Mouse (Mus musculus): Measurements from ENCODE around the gene Spi1.
A peak's percentile ranks its signal among the peaks of the same experiment; 100 is the strongest.
"Not testable (repeated sequence)": the region's sequence is repeated elsewhere in the genome, so short reads cannot be mapped to it uniquely, and the experiment has no call there.

Gene Spi1

DNA sequence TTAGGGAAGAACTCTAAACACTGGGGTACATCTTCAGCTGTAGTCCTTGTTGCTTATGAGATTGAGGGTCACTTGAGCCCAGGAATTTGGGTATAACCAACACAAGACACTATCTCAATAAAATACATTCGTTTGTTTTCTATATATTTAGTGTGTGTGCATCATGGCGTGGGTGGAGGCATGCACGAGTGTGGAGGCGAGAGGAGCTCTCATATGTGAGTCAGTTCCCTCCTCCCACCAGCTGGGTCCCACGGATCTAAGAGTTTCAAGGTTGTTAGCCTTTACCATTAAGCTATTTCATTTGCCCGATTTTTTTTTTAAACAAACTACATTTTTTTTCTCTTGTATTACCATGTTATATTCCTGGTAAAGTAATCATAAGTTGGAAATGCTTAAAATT is 8.6 kb downstream of the Spi1 start:
- no peak for DNase-seq (ENCODE audit: low read depth, low spot score)

DNA sequence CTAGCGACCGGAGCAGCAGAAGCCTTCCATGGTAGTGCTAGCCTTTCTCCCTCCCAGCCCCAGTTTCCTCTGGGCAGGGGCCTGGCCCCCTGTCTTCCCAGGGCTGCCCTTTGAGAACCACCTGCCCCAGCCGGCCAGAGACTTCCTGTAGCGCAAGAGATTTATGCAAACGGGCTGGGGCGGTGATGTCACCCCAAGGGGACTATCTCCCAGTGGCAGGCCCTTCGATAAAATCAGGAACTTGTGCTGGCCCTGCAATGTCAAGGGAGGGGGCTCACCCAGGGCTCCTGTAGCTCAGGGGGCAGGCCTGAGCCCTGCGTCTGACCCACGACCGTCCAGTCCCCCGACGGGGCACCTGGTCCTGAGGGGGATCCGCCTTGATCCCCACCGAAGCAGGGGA is 14.3 kb downstream of the Spi1 start:
- no peak for DNase-seq (ENCODE audit: low read depth, low spot score)

DNA sequence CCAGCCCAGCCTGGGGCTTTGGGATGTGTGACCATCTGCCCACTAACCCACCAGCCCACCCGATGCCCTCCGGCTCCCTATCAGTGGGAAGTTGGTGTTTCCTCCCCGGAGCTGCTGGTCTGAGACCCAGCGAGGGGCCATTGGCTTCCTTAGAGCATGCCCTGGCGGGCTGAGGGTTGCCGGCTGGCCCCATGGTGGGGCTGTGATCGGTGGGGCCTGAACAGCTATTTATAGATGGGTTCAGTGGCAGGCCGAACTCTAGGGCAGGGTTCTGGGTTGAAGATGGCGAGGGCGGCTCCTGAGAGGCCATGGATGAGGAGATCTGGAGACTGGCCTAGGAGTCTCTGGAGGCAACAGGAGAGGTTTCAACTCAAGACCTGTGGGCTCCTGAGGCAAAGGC is 14.8 kb downstream of the Spi1 start:
- no peak for DNase-seq (ENCODE audit: low read depth, low spot score)

DNA sequence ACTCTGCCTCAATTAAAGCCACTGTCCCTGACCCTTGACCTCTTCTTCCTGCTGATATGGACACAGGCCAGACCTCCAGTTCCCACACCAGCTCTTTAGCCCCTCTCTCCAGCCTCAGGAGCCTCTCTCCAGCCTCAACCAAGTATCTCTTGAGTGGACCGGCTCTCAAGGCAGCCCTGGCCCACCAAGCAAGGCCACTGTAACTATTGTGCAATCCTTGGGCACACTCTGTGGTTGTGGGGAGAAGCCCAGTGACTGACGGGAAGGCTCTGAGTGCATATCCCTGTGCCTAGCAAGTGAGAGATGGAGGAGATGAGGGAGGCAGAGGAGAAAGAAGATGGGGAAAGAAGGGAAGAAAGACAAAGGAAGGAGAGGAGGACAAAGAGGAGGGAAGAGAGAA is 16.0 kb downstream of the Spi1 start:
- DNase-seq (ENCODE audit: low read depth, low spot score): no peak

DNA sequence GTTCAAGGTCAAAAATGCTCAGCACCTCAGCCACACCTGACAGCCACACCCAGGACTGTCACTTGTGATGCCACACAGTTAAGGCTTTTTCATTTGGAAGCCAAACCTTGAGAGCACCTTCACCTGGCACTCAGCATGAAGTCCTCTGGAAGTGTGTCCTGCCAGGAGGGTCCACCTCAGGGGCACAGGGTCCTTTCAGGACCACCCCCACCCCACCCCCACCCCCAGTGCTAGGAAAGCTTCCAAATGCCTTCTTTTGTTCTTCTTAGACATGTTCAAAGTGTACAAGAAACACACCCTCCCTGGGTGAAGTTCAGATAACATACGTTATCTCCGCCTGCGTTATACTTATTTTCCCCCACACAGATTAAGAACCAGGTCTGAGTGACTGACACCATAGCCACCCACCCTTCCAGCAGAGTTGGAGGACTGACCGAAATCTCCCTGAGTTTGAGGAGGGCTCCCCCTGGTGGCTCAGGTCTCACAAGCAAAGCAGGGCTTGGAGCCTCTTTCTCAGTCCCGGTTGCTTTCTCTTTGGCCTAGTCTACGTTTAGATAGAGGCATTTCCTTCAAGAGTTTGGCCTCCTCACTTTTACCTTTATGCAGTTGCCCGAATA is 19.0 kb downstream of the Spi1 start:
- peak; percentile 94 for DNase-seq (ENCODE audit: low read depth, low spot score)

DNA sequence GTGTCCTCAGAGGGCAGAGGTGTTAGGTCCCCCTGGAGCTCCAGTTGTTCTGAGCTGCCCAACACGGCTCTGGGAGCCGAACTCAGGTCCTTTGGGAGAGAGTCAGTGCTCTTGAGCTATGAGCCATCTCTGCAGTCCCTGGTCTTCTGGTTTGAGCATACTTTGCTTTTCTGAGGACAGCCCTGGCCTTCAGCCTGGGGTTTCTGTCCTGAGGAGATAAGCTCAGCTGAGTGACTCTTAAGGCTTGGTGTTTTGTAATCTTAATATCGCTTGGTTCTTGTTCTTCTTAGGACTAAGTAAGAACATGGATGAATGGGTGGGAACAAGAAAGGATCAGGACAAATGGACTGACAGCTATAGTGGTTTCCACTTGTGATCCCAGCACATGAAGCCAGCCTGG is 26.0 kb downstream of the Spi1 start:
- no peak for DNase-seq (ENCODE audit: low read depth, low spot score)

DNA sequence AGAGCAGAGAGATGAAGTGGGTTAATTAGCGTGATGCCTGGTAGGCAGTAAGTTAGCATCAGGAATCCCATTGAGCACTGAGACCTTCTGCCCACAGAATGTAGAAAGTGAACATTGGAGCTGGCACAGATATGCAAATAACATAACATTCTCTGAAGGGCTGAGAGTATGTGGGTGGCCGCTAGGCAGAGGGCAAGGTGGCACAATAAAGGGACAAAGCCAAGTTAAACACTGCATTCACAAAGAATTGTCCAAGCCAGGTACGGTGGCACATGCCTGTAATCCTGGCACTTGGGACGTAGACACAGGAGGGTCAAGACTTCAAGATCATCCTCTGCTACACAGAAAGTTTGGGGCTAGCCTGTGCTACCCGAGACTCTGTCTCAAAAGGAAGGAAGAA is 27.1 kb downstream of the Spi1 start:
- no peak for DNase-seq (ENCODE audit: low read depth, low spot score)

DNA sequence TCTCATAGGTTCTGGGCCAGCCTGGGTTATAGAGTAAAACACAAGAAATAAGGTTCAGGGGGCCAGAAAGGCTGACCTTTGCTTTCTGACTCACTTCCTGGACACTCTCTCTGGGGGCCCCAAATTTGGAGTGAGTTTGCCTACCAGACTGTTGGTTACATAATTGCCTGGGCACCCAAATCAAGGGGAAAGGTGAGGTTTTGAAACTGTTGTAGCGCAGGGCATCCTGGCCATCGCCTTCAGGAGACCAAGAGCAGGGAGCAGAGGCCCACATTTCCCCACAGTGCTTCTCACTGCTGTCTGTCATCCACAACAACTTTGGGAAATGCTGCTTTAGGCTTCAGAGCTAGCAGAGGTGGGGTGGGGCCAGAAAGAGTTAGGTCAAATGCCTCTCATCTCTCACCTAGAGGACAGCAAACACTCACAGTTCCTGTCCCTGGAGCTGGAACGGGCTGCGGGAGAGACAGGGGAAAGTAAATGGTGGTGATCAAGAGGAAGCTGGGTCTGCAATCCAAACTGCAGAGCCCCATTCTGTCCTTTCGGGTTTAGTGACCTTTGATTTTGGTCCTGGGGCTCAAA is 27.7 kb downstream of the Spi1 start:
- no peak for DNase-seq (ENCODE audit: low read depth, low spot score)

DNA sequence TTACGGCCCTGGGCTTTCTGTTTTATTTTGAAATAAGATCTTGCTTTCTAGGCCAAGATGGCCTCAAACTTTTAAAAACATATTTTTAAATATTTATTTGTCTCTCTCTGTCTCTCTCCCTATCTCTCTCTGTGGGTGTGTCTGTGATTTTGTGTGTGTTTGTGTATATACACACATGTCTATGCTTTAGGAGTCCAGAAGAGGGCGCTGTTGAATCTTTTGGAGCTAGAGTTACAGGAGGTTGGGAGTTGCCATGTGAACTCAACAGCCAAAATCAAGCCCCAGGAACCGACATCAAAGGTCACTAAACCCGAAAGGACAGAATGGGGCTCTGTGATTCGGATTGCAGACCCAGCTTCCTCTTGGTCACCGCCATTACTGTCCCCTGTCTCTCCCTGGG is 28.2 kb downstream of the Spi1 start:
- DNase-seq (ENCODE audit: low read depth, low spot score): no peak

DNA sequence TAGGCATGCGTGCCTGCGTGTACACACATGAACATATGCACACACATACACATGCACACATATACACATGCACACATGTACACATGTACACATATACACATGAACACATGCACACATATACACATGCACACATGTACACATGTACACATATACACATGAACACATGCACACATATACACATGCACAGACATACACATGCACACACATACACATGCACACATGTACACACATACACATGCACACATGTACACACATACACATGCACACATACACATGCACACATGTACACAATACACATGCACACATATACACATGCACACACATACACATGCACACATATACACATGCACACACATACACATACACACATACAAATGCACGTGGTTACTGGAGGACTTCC is 29.6 kb downstream of the Spi1 start:
- not testable (repeated sequence) for DNase-seq (ENCODE audit: low read depth, low spot score)

DNA sequence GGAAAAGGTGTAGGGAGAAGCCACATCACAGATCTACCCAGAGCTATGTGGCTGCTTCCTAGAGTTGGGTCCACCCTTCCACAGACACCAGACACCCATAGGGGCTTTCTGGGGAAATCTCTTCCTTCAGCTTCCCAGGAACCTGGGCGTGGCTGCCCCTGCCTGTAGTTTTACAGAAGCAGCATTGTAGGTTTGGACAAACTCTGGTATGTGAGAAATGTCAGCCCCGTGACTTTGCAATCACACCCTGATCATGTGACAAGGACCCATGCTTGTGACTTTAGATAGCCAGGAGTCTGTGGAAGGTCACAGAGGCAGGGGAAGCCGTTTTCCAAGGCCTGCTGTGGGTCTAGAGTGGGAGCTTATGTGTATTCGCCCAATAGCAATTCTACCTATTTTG is 30.3 kb downstream of the Spi1 start:
- DNase-seq (ENCODE audit: low read depth, low spot score): no peak

DNA sequence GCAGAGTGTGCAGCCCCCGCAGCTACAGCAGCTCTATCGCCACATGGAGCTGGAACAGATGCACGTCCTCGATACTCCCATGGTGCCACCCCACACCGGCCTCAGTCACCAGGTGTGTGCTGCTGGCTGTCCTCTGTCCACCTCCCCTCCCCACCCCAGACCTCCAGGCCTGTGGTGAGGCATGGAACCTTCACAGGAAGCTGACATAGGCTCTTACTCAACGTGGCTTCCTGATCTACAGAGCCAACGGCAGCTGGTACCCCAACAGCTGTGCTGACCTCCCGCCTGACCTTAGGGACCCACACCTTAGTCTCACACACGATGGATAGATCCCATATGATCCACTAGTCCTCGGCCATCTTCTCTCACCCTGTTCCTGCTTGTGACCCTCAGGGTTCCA is 31.1 kb downstream of the Spi1 start:
- no peak for DNase-seq (ENCODE audit: low read depth, low spot score)

DNA sequence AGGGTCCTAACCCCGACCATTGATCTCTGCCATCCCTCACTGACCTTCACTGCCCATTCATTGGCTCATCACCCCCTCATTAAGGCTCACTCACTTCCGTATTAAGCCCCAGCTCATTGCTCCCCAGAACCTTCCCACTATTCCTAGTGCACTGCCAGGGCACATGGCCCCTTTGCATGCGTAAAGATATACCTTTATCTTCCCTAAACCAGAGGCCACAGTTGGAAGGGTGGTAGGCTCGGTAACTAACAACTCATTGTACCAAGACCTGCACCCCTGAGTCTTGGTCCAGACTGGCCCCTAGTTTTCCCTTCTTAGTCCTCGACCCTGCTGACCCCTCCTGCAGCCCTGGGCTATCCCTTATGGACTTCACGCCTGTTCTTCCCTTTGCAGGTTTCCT is 31.7 kb downstream of the Spi1 start:
- no peak for DNase-seq (ENCODE audit: low read depth, low spot score)

DNA sequence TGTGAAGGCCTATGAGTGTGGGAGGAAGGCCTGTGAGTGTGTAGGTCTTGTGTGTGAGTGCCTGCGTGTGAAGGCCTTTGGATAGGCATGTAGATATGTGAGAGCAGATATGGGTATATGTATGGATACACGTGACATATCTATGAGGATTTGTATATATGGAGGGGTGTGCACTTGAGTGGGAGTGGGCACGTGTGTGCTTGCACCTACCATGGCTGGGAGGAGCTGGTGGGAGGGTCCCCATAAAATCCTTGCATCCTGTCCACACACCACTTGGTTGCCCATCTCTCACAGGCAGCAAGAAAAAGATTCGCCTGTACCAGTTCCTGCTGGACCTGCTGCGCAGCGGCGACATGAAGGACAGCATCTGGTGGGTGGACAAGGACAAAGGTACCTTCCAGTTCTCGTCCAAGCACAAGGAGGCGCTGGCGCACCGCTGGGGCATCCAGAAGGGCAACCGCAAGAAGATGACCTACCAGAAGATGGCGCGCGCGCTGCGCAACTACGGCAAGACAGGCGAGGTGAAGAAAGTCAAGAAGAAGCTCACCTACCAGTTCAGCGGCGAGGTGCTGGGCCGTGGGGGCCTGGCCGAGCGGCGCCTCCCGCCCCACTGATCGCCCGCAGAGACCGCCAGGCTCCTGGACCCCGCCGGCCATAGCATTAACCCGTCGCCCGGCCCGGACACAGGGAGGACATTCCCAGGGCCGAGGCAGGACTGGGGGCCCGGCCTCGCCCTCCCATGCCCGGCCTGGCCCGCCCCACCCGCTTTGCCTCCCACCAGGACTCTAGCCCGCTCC is 32.8 kb downstream of the Spi1 start:
- peak; percentile 70 for DNase-seq (ENCODE audit: low read depth, low spot score)

DNA sequence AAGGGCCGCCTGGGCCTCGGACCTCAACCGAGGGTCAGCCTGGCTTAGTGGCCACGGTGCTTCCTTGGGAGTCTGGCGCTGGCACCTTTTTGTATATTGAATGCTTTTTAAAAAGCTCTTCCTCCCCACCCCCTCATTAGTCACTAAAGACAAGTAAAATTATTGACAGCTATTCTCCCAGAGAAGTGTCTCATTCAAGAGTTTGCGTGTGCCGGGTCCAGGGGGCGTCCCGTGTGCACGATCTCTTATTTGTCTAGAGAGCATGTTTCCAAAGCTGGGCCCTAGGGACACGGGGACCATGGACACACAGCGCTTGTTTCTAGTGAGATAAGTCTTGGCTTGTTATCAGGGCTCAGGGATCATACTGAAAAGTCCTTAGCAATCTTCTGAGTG is 33.4 kb downstream of the Spi1 start:
- no peak for DNase-seq (ENCODE audit: low read depth, low spot score)

DNA sequence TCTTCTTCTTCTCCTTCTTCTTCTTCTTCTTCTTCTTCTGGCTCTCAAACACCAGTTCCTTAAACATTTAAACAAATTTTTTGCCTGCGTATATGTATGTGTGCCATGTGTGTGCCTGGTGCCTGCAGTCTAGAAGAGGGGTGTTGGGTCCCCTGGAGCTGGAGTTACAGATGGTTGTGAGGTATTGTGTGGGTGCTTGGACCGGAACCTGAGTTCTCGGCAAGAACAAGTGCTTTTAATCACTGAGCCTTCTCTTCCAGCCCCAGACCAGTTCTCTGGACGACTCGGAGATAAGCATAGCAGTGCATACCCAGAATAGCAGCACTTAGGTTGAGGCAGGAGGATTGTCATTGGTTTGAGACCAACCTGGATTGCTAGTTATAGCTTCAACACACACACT is 34.7 kb downstream of the Spi1 start:
- no peak for DNase-seq (ENCODE audit: low read depth, low spot score)

DNA sequence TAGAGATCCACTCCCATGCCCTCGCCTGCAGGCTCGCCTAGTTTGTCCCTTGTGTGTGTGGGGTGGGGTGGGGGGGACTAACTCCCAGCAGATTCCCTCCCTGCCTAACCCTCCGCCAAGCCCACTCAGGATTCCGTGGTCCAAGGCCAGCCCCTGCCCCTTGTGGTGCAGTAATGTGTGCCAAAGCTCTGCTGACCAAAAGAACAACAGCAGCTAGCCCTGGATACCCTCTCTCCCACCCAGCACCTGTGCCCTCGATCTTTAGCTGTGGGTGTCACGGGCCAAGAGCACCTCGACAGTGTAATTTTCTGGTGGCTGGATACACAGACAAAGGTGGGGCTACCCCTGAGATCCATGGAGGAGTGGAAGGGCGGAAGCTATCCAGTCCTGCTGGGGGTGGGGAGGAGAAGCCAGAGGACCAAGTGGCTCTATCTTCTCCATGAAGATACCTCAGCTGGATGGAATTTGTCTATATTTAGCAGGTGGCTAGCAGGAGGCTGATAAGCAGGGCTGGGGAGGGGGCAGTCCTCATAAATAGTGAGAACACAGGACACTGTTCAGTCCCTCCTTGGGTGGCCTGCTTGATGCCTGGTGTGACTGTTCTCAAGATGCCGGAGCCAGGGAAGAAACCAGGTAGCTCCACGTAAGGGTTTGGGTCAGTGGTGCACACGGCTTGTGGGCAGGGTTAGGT is 35.5 kb downstream of the Spi1 start, which contains the start of gene Mybpc3:
Gene Mybpc3, plus strand, starts transcription at position 560 of the 691 bp plus-strand sequence.
- DNase-seq (ENCODE audit: low read depth, low spot score): no peak

DNA sequence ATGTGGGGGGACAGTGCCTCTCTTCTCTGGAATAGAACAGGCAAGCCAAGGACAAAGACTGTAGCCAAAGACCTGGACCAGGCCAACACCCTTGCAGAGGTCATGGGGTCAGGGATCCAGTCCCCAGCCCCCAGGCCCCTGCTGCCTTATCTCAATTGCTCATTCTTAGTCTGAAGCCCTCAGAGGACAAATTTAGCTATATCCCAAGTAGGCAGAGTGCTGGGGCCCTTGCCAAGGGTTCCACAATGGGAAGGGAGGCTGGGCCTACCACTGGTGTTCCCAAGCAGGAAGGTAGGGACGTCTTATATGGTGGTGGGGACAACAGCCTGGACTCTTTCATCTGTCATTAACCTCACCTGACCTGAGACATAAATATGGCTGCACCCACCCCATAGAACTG is 36.5 kb downstream of the Spi1 start:
- no peak for DNase-seq (ENCODE audit: low read depth, low spot score)

DNA sequence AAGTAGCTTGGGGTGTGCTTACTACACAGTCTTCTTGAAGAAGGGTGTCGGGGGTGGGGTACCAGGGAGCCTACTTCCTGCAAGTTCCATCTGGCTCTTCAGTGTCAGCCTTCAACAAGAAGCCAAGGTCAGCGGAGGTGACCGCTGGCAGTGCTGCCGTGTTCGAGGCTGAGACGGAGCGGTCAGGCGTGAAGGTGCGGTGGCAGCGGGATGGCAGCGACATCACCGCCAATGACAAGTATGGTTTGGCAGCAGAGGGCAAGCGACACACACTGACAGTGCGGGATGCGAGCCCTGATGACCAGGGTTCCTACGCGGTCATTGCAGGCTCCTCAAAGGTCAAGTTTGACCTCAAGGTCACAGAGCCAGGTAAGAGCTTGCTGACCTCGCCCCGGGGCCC is 36.9 kb downstream of the Spi1 start:
- DNase-seq (ENCODE audit: low read depth, low spot score): no peak

DNA sequence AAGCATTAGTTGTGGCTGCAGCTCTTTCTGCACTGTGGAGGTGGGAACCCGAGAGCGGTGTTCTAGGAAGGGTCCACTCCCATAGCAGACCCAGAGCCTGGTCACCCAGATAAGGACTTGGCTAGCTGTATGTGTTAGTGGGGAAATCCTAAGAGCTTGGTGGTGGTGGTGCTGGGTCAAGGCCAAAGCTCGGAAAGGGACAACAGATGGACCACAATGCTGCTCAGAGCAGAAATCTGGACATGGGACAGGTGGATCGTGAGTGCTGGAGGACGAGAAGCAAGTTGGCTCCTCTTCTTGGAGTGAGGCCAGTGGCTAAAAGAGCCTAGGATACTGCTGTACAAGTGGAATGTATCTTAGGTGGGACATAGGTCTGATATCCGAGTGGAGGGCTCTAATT is 37.4 kb downstream of the Spi1 start:
- no peak for DNase-seq (ENCODE audit: low read depth, low spot score)

DNA sequence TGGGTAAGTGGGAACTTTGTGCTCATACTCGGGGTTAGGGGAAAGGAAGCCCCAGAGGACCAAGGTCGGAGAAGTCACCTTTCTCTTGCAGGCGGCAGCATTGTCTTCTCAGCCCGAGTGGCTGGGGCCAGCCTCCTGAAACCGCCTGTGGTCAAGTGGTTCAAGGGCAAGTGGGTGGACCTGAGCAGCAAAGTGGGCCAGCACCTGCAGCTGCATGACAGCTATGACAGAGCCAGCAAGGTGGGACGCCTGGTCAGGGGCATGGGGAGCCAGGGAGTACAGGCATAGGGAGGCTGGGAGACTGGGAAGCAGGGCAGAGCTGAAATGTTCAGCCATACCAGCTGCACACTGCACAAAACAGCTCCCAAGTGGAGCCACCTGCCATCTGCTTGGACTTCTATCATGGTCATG is 38.1 kb downstream of the Spi1 start:
- no peak for DNase-seq (ENCODE audit: low read depth, low spot score)

DNA sequence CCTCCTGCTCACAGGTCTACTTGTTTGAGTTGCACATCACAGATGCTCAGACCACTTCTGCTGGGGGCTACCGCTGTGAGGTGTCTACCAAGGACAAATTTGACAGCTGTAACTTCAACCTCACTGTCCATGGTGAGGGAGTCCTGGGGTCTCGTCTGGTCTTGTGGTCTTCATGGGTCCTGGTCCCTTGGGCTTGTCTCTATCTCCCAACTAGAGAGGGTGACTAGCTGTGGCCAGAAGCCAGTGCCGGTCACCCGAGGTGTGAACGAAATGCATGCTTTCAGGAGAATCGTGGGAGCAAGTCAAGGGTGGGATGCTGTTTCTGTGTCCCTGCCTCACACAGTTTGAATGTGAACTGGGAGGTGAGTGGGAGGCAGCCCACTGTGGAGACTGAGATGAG is 38.8 kb downstream of the Spi1 start:
- DNase-seq (ENCODE audit: low read depth, low spot score): no peak

DNA sequence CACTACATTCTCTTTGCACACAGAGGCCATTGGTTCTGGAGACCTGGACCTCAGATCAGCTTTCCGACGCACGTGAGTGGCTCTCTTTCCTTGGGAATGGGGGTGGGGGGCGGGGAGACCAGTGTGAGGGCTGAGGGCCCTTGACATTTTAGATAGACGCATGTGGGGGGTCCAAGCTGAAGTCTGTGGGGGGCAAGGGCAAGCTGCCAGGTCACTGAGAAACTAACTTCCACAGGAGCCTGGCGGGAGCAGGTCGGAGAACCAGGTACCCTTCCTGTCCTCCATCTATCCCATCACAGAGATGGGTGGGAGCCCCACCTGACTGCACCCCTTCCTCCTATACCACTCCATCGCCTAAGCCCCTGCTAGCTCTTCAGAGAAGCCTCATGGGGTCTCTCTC is 39.3 kb downstream of the Spi1 start:
- DNase-seq (ENCODE audit: low read depth, low spot score): no peak

All from CD4-positive, CD25-positive, alpha-beta regulatory T cell, adult 2 months (primary cell).